Mouse (Mus musculus) liver, embryonic 14.5 days (tissue): ENCODE data around the gene Nprl2. TPM values are rescaled to one million over a fixed set of nuclear protein-coding genes. Genes with fewer than 3 reads are reported as not detected.

Experiments used
- ATAC-seq: fragments of 200-750 bp; cut with Nextera tagmentation; 2 replicates; pipeline ENCODE4 v1.8.0; 2017; ENCODE audit warnings: moderate number of reproducible peaks, mild to moderate bottlenecking, moderate library complexity; ENCODE audit not compliant: insufficient read depth
- DNase-seq, 3 experiments: peaks; one replicate each; pipeline ENCODE4 v3.0.0-alpha.2; 2012 to 2013; ENCODE audit warnings: low read depth in 3 of 3, low spot score in 3 of 3
- H3K27ac ChIP-seq: fragments of 300-500 bp; sonication (generic); 2 replicates; pipeline ENCODE4 v1.5.1; 2014; ENCODE audit warnings: moderate library complexity, mild to moderate bottlenecking, control low read depth, inconsistent platforms
- H3K27me3 ChIP-seq: fragments of 300-500 bp; sonication (generic); 2 replicates; pipeline ENCODE4 v1.6.1; 2014; ENCODE audit warnings: mild to moderate bottlenecking, low read length, moderate library complexity; ENCODE audit not compliant: control insufficient read depth, insufficient read depth
- H3K36me3 ChIP-seq: fragments of 300-500 bp; sonication (generic); replicated peaks from 2 replicates; pipeline ENCODE4 v1.6.1; 2014; ENCODE audit warnings: low read depth; ENCODE audit not compliant: control insufficient read depth, insufficient read depth
- H3K4me1 ChIP-seq, 2 experiments: fragments of 200-500 bp in 1 of 2; fragments of 300-500 bp in 1 of 2; sonication (generic) in 1 of 2; replicated peaks; 2 replicates each; pipeline ENCODE4 v1.6.1; 2012 to 2014; ENCODE audit warnings: antibody characterized with exemption in 1 of 2, inconsistent platforms in 1 of 2, low read length in 1 of 2; ENCODE audit not compliant: control insufficient read depth in 2 of 2, insufficient read depth in 2 of 2
- H3K4me2 ChIP-seq: fragments of 300-500 bp; sonication (generic); 2 replicates; pipeline ENCODE4 v1.6.1; 2014; ENCODE audit warnings: low read depth, mild to moderate bottlenecking, control low read depth, moderate library complexity
- H3K4me3 ChIP-seq, 2 experiments: fragments of 200-500 bp in 1 of 2; fragments of 300-500 bp in 1 of 2; sonication (generic) in 1 of 2; 2 replicates each; pipeline ENCODE4 v1.5.1; 2012 to 2014; ENCODE audit warnings: low read depth in 2 of 2, low read length in 2 of 2, mild to moderate bottlenecking in 2 of 2, control low read depth in 1 of 2, inconsistent platforms in 1 of 2, moderate library complexity in 1 of 2; ENCODE audit not compliant: insufficient read depth in 1 of 2
- H3K9ac ChIP-seq: fragments of 300-500 bp; sonication (generic); replicated peaks from 2 replicates; pipeline ENCODE4 v1.6.1; 2014; ENCODE audit warnings: mild to moderate bottlenecking, control low read depth, moderate library complexity
- H3K9me3 ChIP-seq: fragments of 300-500 bp; sonication (generic); 2 replicates; pipeline ENCODE4 v1.6.1; 2016; ENCODE audit warnings: low read length, mixed read lengths; ENCODE audit not compliant: control insufficient read depth
- CTCF ChIP-seq: IDR thresholded peaks from 2 replicates; pipeline ENCODE4 v1.5.1; 2016; ENCODE audit warnings: antibody characterized with exemption, low read depth, control low read depth
- EP300 ChIP-seq: IDR thresholded peaks from 2 replicates; pipeline ENCODE4 v1.6.1; 2016; ENCODE audit warnings: antibody characterized with exemption, low read depth
- WGBS: fragments of 180-500 bp; shearing (Covaris S2); extraction: QIAGEN DNeasy Blood & Tissue Kit; methylation state at CpG from one replicate; pipeline ENCODE4 v1.1.7; 2014; ENCODE audit not compliant: insufficient replicate concordance; 5-methylcytosine and 5-hydroxymethylcytosine counted together
- polyA plus RNA-seq, 2 experiments: library from polyadenylated mRNA; depleted of rRNA in 1 of 2; stranded (reverse) in 1 of 2; unstranded in 1 of 2; fragments of >200 nt; fragmentation: Nextera tagmentation in 1 of 2; extraction: Ambion mirVana in 1 of 2; gene quantifications; 2 replicates each; pipeline versions ENCODE4 v1.2.1 to v1.2.3; 2012 to 2014

The Nprl2 gene
- polyA plus RNA-seq, 2 experiments, result 9.2 to 10.5 TPM

GRCm38 (mm10) chr9:107534408-107535202 is 7.4 kb upstream of the Nprl2 start:
- Histone ChIP-seq H3K4me1 (peaks cover 8 to 22% of the 10 kb centered on the region in 2 experiments), H3K27ac (peak overlapping the region; percentile 65), H3K9ac (peak overlapping the region; percentile 94), H3K4me3 (peak overlapping the region; percentile 81 to 94), H3K36me3 (peaks cover 23% of the 10 kb centered on the region), H3K4me2 (peak overlapping the region; percentile 82), H3K9me3 (no peaks in the 10 kb centered on the region), H3K27me3 (no peaks in the 10 kb centered on the region)
- ATAC-seq (peak; percentile 50), DNase-seq (no peak)
- under 1% methylated on average over 40 of the region's 40 CpGs for WGBS
- TF ChIP-seq CTCF (no peak), EP300 (no peak)

DNA sequence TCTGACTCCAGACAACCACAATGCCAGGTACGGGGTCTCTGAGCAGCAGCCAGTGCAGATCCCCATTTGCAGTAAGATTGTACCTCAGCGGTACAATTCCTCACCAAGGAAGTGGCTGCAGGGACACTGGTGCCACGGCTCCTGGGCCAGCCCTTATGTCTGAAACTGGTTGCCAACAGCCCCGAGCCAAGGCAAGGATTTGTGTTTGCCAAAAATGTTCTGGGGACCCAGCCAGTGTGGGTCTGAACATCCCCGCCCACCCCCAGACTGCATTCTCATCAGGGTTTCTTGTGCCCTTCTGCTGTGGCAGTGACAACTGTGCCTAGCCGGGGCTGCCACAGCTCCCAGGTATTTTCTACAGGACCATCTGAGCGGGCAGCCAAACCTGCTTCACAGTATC is 3.8 kb upstream of the Nprl2 start:
- no peak overlapping the region for H3K4me3 ChIP-seq
- ATAC-seq (no peak), DNase-seq (no peak)
- H3K4me2 ChIP-seq, result no peak overlapping the region
- H3K27me3 ChIP-seq, result no peaks in the 10 kb centered on the region
- no peaks in the 10 kb centered on the region for H3K9me3 ChIP-seq
- H3K9ac ChIP-seq, result no peak overlapping the region
- peaks cover 13 to 32% of the 10 kb centered on the region in 2 experiments for H3K4me1 ChIP-seq
- TF ChIP-seq CTCF (no peak), EP300 (no peak)
- 83% methylated on average over 7 of the region's 7 CpGs for WGBS
- H3K27ac ChIP-seq, result no peak overlapping the region
- peaks cover 27% of the 10 kb centered on the region for H3K36me3 ChIP-seq

GRCm38 (mm10) chr9:107538711-107539110 is 3.3 kb upstream of the Nprl2 start:
- no peaks in the 10 kb centered on the region for H3K27me3 ChIP-seq
- no peak overlapping the region for H3K4me2 ChIP-seq
- no peak overlapping the region for H3K9ac ChIP-seq
- 85% methylated on average over 3 of the region's 3 CpGs for WGBS
- H3K27ac ChIP-seq, result no peak overlapping the region
- H3K4me1 ChIP-seq, result peaks cover 13 to 28% of the 10 kb centered on the region in 2 experiments
- no peak overlapping the region for H3K4me3 ChIP-seq
- TF ChIP-seq EP300 (no peak), CTCF (no peak)
- H3K36me3 ChIP-seq, result peaks cover 27% of the 10 kb centered on the region
- no peaks in the 10 kb centered on the region for H3K9me3 ChIP-seq
- ATAC-seq (no peak), DNase-seq (no peak)

- 85% methylated on average over 8 of the region's 8 CpGs for WGBS
- no peak for ATAC-seq
- no peak overlapping the region for H3K4me2 ChIP-seq
Observed at GRCm38 (mm10) chr9:107539940-107540339, 2.1 kb upstream of the Nprl2 start.

GRCm38 (mm10) chr9:107540420-107540819 is 1.6 kb upstream of the Nprl2 start:
- ATAC-seq, result no peak
- Histone ChIP-seq H3K9me3 (no peaks in the 10 kb centered on the region), H3K4me1 (peaks cover 11 to 28% of the 10 kb centered on the region in 2 experiments), H3K27me3 (no peaks in the 10 kb centered on the region), H3K4me2 (no peak overlapping the region), H3K27ac (no peak overlapping the region), H3K4me3 (no peak overlapping the region), H3K36me3 (peaks cover 27% of the 10 kb centered on the region), H3K9ac (no peak overlapping the region)
- DNase-seq, result no peak
- TF ChIP-seq CTCF (no peak), EP300 (no peak)
- WGBS, result 62% methylated on average over 4 of the region's 4 CpGs

More at GRCm38 (mm10) chr9:107539940-107540339, 2.1 kb upstream of the Nprl2 start:
- H3K27ac ChIP-seq, result no peak overlapping the region
- H3K4me3 ChIP-seq, result no peak overlapping the region
- H3K36me3 ChIP-seq, result peaks cover 27% of the 10 kb centered on the region
- DNase-seq, result no peak
- no peaks in the 10 kb centered on the region for H3K9me3 ChIP-seq
- H3K4me1 ChIP-seq, result peaks cover 13 to 28% of the 10 kb centered on the region in 2 experiments
- TF ChIP-seq EP300, result no peak
- no peak for TF ChIP-seq CTCF
- no peaks in the 10 kb centered on the region for H3K27me3 ChIP-seq
- H3K9ac ChIP-seq, result no peak overlapping the region
